Mouse (Mus musculus) bone marrow macrophage, adult 2 months (primary cell): Measurements from ENCODE around the gene Soga1.

Source experiments
- CTCF ChIP-seq: IDR thresholded peaks from 2 replicates; pipeline ENCODE4 v1.5.1; 2012; ENCODE audit warnings: low read depth, mild to moderate bottlenecking, low read length, moderate library complexity
- POLR2A ChIP-seq: IDR thresholded peaks from 2 replicates; pipeline ENCODE4 v1.6.1; 2012; ENCODE audit warnings: mild to moderate bottlenecking, low read depth, low read length, borderline replicate concordance

GRCm38 (mm10) chr2:157052448-157052847 is 26.6 kb downstream of the Soga1 start:
- TF ChIP-seq POLR2A (no peak), CTCF (no peak)
